Mouse (Mus musculus): ENCODE results near the gene Npc2. TPM values are rescaled to one million over a fixed set of nuclear protein-coding genes. Genes with fewer than 3 reads are reported as not detected.

Npc2 gene
- polyA plus RNA-seq (2017; shearing (Covaris generic)): 100 to 1,000 TPM; 184 to 230 TPM

DNA sequence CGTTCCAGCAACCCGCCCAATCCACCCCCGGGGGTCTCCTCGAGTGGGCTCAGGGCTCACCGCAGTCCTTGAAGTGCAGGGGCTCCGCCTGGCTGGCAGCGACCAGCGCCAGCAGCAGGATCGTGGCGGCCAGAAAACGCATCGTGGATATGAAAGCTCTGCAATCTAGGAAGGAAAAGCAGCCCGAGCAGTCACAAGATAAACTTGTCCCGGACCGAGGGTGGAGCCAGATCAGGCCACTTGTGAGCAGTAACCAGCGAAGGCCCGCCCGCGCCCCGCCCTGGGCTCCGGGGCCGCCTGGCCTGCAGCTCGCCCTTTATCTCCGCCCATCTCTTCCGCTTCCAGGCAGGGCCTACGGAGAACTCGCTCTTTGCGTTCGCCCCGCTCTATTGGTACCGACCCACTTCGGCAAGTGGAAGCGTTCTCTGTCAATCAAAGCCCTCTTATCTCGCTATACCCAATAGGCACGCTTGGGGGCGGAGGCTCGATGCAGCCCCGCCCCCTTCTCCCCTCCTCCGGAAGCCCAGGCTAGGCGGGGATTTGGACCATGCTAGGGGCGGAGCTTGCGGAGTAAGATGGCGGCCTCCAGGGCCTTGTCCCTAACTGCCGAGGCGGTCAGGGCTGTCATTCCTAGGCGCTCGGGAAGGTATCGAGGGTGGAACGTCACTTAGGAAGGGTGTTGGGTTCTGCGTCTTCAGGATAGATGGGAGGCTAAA, at the start of gene Npc2, which contains the start of gene Isca2:
Gene Npc2 (minus strand): TSS at position 427 of the 716 bp plus-strand sequence.
Gene Isca2 (plus strand): TSS at position 526 of the 716 bp plus-strand sequence.
- peak; percentile 98 for ATAC-seq

DNA sequence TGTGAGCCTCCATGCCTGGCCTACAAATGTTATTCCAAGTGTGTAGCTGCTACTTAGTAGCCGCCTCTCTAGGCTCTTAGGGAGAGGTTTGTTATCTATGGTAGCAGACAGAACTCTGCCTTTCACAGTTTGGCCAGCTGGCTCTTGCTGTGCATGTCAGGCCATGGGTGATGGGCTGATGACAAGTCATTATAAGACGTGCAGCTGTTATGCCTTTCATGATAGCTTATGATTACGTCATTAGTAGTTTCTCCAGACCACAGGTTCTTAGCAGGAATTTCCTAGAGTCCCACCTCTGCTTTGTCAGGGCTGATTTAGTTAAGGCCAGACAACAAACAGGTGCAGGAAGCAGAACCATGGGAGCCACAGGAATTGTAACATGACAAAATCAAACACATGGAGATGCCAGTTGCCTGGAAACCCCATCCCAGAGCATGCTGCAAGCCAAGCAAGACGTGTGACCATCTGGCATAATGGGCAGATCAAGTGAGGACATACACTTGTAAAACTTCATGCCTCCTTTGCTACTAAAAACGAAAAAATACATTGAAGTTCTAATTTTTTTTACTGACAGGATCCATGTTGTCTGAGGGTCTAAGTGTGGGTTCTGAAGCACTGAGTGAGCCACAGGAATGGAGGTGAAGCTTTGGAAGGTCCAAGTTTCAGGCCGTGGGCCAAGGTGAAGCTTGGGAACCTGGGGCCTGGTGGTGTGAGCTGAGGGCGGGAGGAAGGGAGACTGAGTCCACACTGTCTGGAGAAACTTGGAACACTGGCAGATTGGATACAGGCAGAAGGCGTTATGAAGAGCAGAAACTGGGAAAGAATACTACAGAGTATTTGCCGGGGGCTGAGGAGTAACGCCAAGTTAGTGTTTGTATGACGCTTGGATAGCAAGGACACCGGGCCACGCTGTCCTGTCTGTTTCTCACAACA, 46.5 kb upstream of the Npc2 start:
- no peak for ATAC-seq

DNA sequence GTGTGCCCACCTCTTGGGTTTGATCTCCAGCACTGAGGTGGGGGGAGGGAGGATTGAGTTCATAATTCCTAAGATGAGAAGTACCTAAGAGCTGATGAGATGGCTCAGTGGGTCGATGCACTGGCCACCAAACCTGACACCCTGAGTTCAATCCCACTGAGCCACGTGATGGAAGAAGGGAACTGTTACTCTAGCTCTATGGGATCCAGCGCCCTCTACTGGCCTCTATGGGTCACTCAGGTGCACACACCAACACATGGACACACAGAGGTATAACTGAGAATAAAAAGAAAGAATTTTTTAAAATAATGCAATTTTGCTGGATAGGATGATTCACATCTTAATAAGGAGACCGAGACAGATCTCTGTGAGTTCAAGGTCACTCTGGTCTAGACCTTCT, 45.5 kb upstream of the Npc2 start:
- ATAC-seq: no peak

DNA sequence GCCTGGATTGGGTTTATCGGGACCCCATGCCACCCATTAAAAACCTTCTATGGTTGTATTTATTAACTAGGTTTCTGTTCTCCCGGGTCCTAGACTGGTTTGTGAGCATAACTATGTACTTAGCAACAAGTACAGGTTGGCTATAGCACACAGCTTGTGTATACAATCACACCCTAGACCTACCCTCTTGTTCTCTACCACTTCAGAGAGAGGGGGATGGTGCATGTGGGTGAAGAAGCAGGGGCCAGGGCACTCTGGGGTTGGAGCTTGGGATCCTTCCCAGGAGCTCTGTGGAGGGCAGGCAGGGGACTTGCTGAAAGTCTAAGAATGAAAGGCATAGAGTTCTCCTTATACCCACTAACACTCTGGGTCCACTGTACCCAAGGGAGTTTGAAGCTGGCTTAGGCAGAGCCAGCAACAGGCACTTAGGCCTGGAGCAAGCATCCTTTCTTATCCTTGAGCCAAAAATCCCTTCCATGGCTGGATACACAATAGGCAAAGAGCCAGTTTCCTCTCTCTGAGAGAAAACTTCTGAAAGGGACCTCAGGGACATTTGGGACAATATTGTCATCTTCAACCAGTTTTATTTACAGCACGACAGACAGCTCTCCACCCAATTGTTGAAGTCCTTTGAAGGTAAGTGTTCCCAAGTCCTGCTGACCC, 41.8 kb upstream of the Npc2 start:
- ATAC-seq: no peak

DNA sequence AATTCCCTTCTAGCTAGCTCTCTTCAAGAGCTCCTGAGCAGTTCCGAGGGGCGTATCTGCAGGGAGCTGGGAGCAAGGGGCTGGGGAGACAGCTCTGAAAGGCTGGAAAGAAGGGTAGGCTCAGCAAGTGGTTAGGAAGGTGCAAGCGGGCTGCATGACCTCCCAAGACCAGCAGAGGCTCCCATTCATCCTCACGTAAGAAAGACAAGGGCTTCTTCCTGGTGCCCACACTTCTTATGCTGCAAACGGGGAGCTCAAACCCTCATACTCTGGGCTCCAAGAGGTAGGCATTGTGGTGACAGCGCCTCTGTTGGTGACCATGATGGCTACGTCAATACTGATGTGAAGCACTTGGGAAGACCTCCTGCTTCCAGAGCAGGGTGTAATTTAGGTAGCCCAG, 40.8 kb upstream of the Npc2 start:
- ATAC-seq: no peak

DNA sequence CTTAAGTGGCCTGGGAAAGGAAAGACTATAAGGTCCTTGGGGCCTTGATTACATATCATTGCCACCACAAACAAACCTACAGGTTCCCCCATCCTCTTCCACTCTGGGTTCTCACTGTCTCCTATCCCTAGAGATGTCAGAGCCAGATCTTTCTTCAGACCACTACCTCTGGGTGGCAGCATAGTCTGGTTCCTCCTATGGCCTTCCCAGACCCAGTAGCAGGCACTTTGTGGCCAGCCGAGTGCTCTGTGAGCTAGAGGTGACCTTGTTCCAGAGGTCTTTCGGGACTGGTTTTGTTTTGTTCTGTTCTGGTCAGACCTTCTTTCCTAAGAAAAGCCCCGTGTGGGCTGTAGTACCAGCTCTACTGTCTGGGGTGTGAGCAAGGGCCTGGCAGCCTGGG, 39.1 kb upstream of the Npc2 start:
- no peak for ATAC-seq

DNA sequence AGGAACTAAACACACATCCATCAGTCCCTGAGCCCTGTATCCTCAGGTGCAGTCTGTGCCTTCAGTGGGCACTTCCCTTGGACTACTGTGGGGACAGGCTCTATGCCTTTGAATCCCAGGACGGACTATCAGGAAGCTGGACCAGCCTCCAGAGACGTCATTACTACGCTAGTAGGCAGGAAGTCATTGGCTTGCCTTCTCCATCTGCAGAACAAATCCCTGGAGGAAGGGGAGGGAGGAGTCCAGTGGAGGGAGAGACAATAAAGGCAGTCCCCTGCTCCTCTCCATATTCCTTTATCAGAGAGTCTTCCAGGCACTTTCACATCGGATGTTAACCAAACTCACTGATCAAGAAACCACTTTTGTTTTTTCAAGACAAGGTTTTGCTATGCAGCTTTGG, 38.6 kb upstream of the Npc2 start:
- no peak for ATAC-seq

DNA sequence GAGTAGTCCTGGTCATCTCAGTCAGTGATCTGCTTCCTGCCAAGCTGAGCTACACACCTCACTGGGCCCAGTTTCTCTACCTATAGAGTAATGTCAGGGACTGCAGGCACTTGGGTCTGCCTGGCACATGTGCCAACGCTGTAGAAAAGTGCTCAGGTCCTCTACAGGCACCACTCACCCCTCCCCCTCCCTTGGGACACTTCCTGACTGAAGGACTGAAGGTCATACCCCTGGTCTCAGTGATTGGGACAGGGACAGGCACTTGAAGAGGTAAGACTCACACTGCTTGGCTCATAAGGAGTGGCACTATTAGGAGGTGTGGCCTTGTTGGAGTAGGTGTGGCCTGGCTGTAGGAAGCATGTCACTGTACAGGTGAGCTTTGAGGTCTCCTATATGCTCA, 37.9 kb upstream of the Npc2 start:
- no peak for ATAC-seq

DNA sequence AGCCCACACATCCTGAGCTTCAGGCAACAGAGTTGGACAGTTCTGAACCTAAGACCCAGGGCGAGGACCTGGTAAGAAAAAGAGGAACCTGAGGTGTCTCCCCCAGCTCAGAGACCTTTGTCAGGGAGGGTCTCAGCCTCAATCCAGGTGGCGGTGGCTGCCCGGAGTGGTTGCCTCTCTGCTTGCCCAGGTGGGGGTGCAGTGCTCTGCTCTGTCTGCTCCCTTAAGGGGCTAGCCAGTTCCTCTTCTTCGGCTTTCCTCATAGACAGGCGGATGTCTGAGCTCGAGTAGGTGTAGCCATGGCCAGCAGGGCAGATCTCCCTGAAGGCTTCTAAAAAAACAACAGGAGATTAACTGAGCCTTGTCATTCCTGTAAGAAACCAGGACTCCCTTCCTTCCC, 36.1 kb upstream of the Npc2 start:
- no peak for ATAC-seq

DNA sequence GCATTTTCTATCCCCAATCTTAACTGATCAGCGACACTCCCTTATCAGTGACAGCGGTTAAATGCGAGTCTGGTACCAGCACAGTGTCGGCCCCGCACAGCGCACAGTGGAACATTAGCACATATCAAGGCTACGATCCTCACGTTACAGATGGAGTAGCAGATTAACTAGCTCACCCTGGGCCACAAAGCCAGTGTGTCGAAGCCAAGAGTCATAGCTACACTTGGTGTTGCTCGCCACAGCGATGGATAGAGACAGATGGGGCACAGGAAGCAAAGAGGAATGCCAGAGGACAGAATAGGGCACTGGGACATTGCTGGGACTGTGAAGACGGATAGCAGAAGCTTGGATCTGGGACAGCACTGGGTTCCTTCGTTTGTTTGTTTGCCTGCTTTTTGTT, 34.4 kb upstream of the Npc2 start:
- ATAC-seq: no peak

DNA sequence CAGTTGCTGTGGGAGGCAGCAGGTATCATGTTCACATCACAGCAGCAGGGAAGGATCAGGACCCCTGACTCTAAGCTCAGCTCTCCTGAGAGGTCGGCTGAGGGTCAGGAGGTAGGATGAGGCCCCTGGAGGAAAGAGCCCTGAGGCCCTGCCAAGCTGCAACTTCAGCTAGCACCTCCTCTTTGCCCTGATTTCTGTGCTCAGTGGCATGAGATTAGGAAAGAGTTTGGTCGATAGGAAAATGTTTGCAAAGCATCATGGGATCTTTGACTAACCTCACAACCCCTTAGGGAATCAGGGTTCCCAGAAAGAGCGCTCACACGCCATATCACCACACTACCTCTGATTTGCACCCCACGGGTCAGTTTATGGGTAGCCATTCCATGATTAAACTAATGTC, 33.8 kb upstream of the Npc2 start:
- no peak for ATAC-seq

DNA sequence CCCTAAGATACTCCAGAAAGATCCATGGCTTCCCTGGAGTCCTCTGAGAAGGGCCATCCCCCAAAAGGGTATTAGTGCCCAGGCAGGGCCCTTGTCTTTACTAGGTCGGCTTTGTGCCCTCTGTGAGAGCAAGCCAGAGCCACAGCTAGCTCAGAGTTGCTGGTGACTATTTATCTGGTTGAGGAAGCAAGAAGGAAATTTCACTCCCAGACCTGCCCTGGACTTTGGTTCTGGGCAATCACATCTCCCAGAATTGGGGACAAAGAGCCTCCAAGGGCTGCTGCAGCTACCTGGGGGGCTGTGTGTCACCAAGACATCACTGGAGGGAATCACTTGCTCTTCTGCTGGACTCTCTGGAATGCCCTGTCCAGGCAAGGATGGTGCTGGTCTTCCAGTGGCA, 33.1 kb upstream of the Npc2 start:
- ATAC-seq: no peak

DNA sequence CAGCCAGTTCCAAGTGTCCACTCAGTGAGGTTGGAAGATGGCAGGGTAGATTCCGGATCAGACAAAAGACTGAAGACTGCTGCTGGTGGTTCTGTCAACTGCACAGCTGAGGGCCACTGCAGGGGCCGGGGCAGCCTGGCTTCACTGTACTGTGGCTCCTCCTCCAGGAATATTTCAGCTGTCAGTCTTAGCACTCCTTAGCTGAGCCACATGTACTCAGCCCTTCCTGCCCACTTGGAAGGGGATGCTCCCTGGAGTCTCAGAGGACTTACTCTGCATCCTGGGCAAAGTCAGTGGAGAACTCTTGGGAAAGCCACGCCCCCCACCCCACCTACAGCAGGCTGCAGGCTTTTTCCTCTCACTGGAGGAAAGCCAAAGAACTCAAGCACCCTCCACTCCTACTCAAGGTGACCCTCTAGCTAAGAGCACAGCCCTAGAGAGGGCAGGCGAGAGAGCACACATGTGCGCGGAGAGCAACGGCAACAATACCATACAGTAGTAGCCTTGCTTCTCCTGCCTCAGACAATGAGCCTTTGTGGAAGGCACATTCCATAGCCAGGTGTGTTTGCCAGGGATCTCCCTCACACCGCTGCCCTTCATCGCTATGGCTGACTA, 32.4 kb upstream of the Npc2 start:
- ATAC-seq: no peak

DNA sequence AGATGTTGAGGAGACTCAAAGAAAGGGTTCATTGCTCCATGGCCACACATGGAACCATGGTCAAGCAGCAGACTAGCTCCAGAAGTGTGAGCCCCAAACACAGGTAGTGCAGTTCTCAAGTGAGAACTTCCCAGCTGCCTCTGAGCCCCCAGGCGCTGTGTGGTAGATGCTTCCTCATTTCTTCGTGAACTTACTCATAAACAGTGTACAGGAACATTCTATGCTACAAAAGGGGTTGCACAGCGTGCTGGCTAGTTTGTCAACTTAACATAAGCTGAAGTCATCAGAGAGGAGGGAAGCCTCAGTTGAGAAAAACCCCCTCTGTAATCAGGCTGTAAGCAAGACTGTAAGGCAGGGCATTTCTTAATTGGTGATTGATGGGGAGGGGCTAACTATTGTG, 29.7 kb upstream of the Npc2 start:
- ATAC-seq: no peak

DNA sequence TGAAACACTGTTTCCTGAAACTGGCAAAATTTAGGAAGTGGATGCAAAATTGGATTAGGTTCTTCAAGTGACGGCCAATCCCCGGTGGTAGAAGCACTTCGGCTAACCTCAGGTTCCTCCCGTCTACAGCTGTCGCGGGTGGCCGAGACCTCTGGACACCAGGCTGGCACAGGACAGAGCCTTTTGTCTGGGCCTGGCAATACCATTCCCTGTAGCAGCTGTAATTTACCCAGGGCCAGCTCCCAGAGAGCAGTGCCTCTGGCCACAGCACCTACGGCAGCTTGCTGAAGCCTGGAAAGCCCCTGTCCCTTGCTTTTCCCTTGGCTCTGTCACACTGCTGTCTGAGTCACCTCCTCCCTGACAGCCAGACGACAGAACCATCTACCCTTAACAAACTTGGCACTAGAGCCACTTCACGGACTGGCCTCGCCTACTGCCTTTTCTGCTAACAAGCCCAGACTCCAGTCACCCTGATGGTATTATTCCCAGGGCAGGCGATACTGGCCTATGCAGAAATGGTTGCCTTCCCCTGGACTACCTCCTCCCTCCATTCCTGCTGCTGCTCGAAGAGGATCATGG, 28.7 kb upstream of the Npc2 start:
- no peak for ATAC-seq

DNA sequence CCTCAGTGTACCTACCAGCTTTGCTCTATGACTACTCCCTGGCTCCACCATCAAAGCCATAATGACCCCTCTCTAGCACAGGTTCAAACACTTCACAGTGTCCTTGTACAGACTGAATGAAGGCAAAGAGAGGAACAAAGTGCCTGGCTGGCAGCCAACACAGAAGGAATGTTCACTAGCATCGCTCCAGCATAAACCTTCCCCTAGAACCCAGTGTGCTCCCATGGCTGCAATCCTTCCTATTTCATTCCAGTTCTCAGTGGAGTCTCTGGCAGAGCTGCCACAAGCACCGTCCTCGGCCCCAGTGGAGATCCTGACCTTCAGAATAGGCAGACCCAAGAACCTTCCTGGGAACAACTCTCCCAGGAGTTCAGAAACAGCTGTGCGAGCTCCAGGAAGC, 27.5 kb upstream of the Npc2 start:
- no peak for ATAC-seq

DNA sequence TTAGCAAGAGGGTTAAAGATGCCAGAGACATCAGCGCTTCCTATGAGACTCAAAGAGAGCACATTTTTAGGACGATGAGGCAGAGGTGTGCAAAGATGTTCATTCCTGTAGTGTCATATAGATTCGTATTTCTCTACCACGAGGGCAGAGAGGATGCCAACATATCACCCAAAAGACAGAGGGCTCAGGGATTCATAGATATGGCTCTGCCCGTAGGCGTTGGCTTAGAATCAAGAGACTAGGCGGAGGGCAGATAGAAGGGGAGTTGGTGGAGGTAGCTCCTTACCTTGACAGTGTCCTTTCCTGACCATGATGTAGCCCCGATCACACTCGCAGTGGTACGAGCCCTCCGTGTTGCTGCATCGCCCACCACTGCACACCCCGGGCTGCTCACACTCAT, 26.1 kb upstream of the Npc2 start:
- ATAC-seq: no peak

DNA sequence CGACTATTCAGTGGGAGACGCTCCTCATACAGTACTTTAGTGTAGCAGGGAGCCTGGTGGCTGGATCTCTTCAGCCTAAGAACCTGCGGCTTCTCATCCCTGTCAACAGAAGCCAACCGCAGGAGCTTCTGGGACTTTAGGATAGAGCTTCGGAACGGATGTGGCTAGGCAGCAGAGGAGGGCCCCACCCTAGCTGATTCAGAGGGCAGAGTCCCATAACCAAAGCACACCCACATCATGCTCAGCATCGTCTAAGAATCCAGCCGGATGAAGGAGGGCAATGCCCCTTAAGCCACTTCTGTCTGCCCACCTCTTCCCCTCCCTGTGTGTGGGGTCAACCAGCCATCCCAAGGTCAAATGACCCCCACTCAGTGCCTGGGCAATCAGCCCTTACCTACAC, 21.7 kb upstream of the Npc2 start:
- no peak for ATAC-seq

DNA sequence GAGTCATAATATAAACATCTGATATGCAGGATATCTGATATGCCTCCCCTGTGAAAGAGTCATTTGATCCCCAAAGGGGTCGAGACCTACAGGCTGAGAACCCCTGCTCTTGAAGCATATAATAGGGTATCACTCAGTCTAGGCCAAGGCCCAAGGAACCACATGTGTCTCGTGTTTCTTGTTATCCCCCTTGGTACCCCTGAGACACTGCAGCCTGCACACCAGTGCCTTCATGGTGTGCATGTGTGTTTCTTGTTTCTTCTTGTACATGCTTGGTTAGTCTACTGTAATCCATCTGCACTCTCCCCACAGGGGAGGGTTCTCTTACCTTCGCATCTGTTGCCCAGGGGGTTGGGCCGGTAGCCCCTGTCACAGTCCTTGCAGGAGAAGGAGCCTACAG, 19.7 kb upstream of the Npc2 start:
- no peak for ATAC-seq

DNA sequence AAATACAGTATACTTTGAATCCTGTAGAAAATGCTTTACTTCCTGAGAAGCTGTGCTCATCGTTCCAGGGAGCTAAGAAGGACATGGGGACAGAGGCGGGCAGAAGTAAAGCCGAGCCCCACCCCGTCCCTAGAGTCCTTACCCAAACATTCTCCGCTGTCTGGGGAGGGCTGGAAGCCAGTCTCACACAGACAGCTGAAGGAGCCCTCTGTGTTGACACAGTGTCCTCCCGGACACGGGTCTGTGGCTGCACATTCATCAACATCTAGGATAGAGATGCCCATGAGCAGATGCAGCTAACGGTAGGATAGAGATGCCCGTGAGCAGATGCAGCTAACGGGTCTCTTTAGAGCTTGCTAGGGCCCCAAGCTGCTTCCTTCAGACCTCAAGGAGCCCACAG, 17.9 kb upstream of the Npc2 start:
- no peak for ATAC-seq

DNA sequence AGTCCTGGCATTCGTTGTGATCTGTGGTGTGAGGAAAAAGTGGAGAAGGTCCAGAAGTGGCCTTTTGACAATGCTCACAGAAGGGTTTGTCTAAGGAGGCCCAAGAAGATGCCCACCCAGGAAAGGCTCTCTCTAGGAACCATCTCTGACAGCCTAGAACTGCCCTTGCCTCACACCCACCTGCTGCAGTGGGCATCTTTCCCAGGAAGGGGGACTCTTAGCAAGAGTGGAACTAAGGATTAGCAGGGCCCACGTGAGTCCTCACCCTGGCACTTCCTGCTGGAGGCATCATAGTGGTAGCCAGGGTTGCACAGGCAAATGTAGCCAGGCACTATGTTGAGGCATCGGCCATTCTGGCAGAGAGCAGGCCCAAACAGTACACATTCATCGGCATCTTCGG, 13.1 kb upstream of the Npc2 start:
- no peak for ATAC-seq

DNA sequence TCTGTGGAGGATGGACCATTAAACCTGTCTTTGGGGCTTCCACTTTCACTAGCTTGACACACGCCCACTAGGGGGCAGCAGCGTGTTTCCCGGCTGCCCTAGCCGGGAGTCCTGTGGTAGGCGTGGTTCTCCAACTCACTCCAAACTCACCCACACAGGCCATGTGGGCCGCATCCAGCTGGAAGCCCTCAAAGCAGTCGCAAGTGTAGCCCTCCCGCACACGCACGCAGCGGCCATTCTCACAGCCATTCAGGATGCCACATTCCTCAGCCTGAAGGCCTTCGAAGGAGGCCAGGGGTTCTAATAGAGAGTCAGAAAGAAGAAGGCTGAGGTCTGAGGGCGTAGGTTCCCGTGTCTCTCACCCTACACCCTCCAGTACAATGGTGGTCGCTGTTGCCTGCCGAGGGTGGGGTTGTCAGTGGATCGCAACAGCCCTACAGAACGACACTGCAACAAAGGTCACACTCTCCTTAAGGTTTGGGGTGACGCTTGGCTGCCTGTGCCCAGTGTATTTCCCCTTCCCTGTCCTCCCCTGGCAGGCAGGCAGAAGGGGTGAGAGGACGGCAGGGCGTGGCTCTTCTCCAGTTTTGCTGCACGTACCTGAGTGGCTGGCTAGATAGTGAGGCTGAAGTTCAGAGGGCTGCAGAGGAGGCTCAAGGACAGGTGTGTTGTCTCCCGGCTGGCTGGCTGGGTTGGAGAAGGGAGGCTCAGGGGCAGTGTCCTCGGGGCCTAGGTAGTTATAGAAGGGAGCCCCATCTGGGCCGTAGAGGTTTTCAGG, 11.8 kb upstream of the Npc2 start:
- peak; percentile 81 for ATAC-seq
